Mouse (Mus musculus) neural tube, embryonic 11.5 days (tissue): ENCODE measurements around the gene Gm21983. TPM values are rescaled to one million over a fixed set of nuclear protein-coding genes. Genes with fewer than 3 reads are reported as not detected.
A peak's percentile ranks its signal among the peaks of the same experiment; 100 is the strongest.

Source experiments
- ATAC-seq: fragments of 200-750 bp; cut with Nextera tagmentation; 2 replicates; pipeline ENCODE4 v1.8.0; 2017; ENCODE audit warnings: moderate number of reproducible peaks, mild to moderate bottlenecking, moderate TSS enrichment, moderate library complexity; ENCODE audit not compliant: insufficient read depth, low FRiP score, low TSS enrichment
- DNase-seq: peaks from one replicate; pipeline ENCODE4 v3.0.0-alpha.2; 2015; ENCODE audit warnings: low spot score
- H3K27ac ChIP-seq: fragments of 300-500 bp; sonication (generic); 2 replicates; pipeline ENCODE4 v1.5.1; 2014; ENCODE audit warnings: low read depth, mild to moderate bottlenecking, low read length
- H3K27me3 ChIP-seq: fragments of 300-500 bp; sonication (generic); 2 replicates; pipeline ENCODE4 v1.6.1; 2014; ENCODE audit warnings: mild to moderate bottlenecking, low read length, mixed read lengths; ENCODE audit not compliant: control insufficient read depth, insufficient read depth
- H3K36me3 ChIP-seq: fragments of 300-500 bp; sonication (generic); 2 replicates; pipeline ENCODE4 v1.6.1; 2014; ENCODE audit warnings: mild to moderate bottlenecking, low read length, moderate library complexity, mixed read lengths; ENCODE audit not compliant: control insufficient read depth, insufficient read depth
- H3K4me1 ChIP-seq: fragments of 300-500 bp; sonication (generic); 2 replicates; pipeline ENCODE4 v1.6.1; 2014; ENCODE audit warnings: low read length, mixed read lengths; ENCODE audit not compliant: control insufficient read depth, insufficient read depth
- H3K4me2 ChIP-seq: fragments of 300-500 bp; sonication (generic); 2 replicates; pipeline ENCODE4 v1.6.1; 2014; ENCODE audit warnings: low read depth, mild to moderate bottlenecking, moderate library complexity
- H3K4me3 ChIP-seq: fragments of 300-500 bp; sonication (generic); 2 replicates; pipeline ENCODE4 v1.5.1; 2014; ENCODE audit warnings: low read depth, low read length
- H3K9ac ChIP-seq: fragments of 300-500 bp; sonication (generic); 2 replicates; pipeline ENCODE4 v1.6.1; 2014; ENCODE audit warnings: mild to moderate bottlenecking, low read length
- H3K9me3 ChIP-seq: fragments of 300-500 bp; sonication (generic); 2 replicates; pipeline ENCODE4 v1.6.1; 2016; ENCODE audit warnings: low read length; ENCODE audit not compliant: control insufficient read depth
- WGBS: fragments of 180-500 bp; shearing (Covaris S2); extraction: QIAGEN DNeasy Blood & Tissue Kit; methylation state at CpG from one replicate; pipeline ENCODE4 v1.1.7; 2014; 5-methylcytosine and 5-hydroxymethylcytosine counted together
- polyA plus RNA-seq: library from polyadenylated mRNA; unstranded; fragments of >200 nt; fragmentation: Nextera tagmentation; extraction: Ambion mirVana; gene quantifications from 2 replicates; pipeline ENCODE4 v1.2.1, GENCODE M21; 2014

The Gm21983 gene
- polyA plus RNA-seq, 1 experiment from 2014 or later: not detected

- DNase-seq (peak; percentile 94), ATAC-seq (peak; percentile 77)
- Histone ChIP-seq H3K9ac (peak within 1 kb of the TSS; percentile 87), H3K27me3 (no peaks in the 10 kb centered on the region), H3K4me3 (peak within 1 kb of the TSS; percentile 72), H3K36me3 (0 out of 2 replicates have a peak, but pooled peaks cover 2% of the 10 kb centered on the region), H3K4me2 (peak within 1 kb of the TSS; percentile 63), H3K27ac (peak within 1 kb of the TSS; percentile 94), H3K4me1 (peaks cover 20% of the 10 kb centered on the region), H3K9me3 (no peaks in the 10 kb centered on the region)
- 2% methylated on average over 44 of the region's 61 CpGs for WGBS
These were observed 14.0 kb downstream of the Gm21983 start, which contains the start of gene Egln2 for GRCm38 (mm10) chr7:27166614-27167474. TSS of gene Egln2 (minus strand) at chr7:27166802.

- ATAC-seq (peak; percentile 73), DNase-seq (peak; percentile 89)
- 0 out of 2 replicates have a peak, but pooled peaks cover 3% of the 10 kb centered on the region for H3K36me3 ChIP-seq
- under 1% methylated on average over 39 of the region's 43 CpGs for WGBS
- peak overlapping the region; percentile 94 for H3K27ac ChIP-seq
- peak overlapping the region; percentile 63 for H3K4me2 ChIP-seq
- peaks cover 20% of the 10 kb centered on the region for H3K4me1 ChIP-seq
- H3K9me3 ChIP-seq: no peaks in the 10 kb centered on the region
- peak overlapping the region; percentile 72 for H3K4me3 ChIP-seq
- peak overlapping the region; percentile 87 for H3K9ac ChIP-seq
- H3K27me3 ChIP-seq: no peaks in the 10 kb centered on the region
These were observed 14.7 kb downstream of the Gm21983 start for GRCm38 (mm10) chr7:27166229-27166613.

GRCm38 (mm10) chr7:27165696-27166095, 15.2 kb downstream of the Gm21983 start:
- 0 out of 2 replicates have a peak, but pooled peaks cover 3% of the 10 kb centered on the region for H3K36me3 ChIP-seq
- peaks cover 20% of the 10 kb centered on the region for H3K4me1 ChIP-seq
- no peaks in the 10 kb centered on the region for H3K9me3 ChIP-seq
- H3K27me3 ChIP-seq: no peaks in the 10 kb centered on the region
- peak overlapping the region; percentile 94 for H3K27ac ChIP-seq
- ATAC-seq (no peak), DNase-seq (peak; percentile 10)
- peak overlapping the region; percentile 87 for H3K9ac ChIP-seq
- H3K4me2 ChIP-seq: peak overlapping the region; percentile 63
- WGBS: 8% methylated on average over 8 of the region's 8 CpGs
- H3K4me3 ChIP-seq: peak overlapping the region; percentile 72

- Histone ChIP-seq H3K4me1 (peaks cover 20% of the 10 kb centered on the region), H3K27ac (no peak overlapping the region)
These were observed 15.8 kb downstream of the Gm21983 start for GRCm38 (mm10) chr7:27165007-27165655.

GRCm38 (mm10) chr7:27164112-27164947, 16.6 kb downstream of the Gm21983 start:
- WGBS: 87% methylated on average over 33 of the region's 33 CpGs
- no peak for ATAC-seq
- peak overlapping the region; percentile 87 for H3K9ac ChIP-seq
- peak overlapping the region; percentile 13; the same call in 1 of the 2 replicates for H3K4me3 ChIP-seq
- DNase-seq: peak; percentile 9
- no peaks in the 10 kb centered on the region for H3K9me3 ChIP-seq
- peaks cover 20% of the 10 kb centered on the region for H3K4me1 ChIP-seq
- H3K27me3 ChIP-seq: no peaks in the 10 kb centered on the region
- peak overlapping the region; percentile 63 for H3K4me2 ChIP-seq
- H3K36me3 ChIP-seq: 0 out of 2 replicates have a peak, but pooled peaks cover 3% of the 10 kb centered on the region
- no peak overlapping the region for H3K27ac ChIP-seq

More at GRCm38 (mm10) chr7:27165007-27165655, 15.8 kb downstream of the Gm21983 start:
- H3K36me3 ChIP-seq: 0 out of 2 replicates have a peak, but pooled peaks cover 3% of the 10 kb centered on the region
- WGBS: 74% methylated on average over 23 of the region's 23 CpGs
- H3K4me2 ChIP-seq: peak overlapping the region; percentile 63
- DNase-seq: peak; percentile 9
- peak overlapping the region; percentile 72 for H3K4me3 ChIP-seq
- peak overlapping the region; percentile 87 for H3K9ac ChIP-seq
- H3K9me3 ChIP-seq: no peaks in the 10 kb centered on the region
- no peak for ATAC-seq
- H3K27me3 ChIP-seq: no peaks in the 10 kb centered on the region

- peaks cover 9% of the 10 kb centered on the region for H3K36me3 ChIP-seq
- WGBS: 86% methylated on average over 5 of the region's 5 CpGs
These were observed 17.5 kb downstream of the Gm21983 start for GRCm38 (mm10) chr7:27163450-27163805.

GRCm38 (mm10) chr7:27162780-27163449, 18.0 kb downstream of the Gm21983 start:
- WGBS: 95% methylated on average over 5 of the region's 5 CpGs
- no peaks in the 10 kb centered on the region for H3K27me3 ChIP-seq
- no peaks in the 10 kb centered on the region for H3K9me3 ChIP-seq
- H3K4me1 ChIP-seq: peaks cover 20% of the 10 kb centered on the region
- DNase-seq: no peak
- H3K36me3 ChIP-seq: peaks cover 13% of the 10 kb centered on the region
- H3K9ac ChIP-seq: no peak overlapping the region
- H3K27ac ChIP-seq: no peak overlapping the region
- H3K4me3 ChIP-seq: no peak overlapping the region
- no peak for ATAC-seq
- H3K4me2 ChIP-seq: no peak overlapping the region

More at GRCm38 (mm10) chr7:27163450-27163805, 17.5 kb downstream of the Gm21983 start:
- no peaks in the 10 kb centered on the region for H3K9me3 ChIP-seq
- DNase-seq (no peak), ATAC-seq (no peak)
- H3K9ac ChIP-seq: no peak overlapping the region; the same call in 1 of the 2 replicates
- no peaks in the 10 kb centered on the region for H3K27me3 ChIP-seq
- peak overlapping the region; percentile 63; the same call in 1 of the 2 replicates for H3K4me2 ChIP-seq
- H3K27ac ChIP-seq: no peak overlapping the region
- no peak overlapping the region for H3K4me3 ChIP-seq
- H3K4me1 ChIP-seq: peaks cover 20% of the 10 kb centered on the region
